Mouse (Mus musculus): ENCODE results near the gene Ptbp1. TPM values are rescaled to one million over a fixed set of nuclear protein-coding genes. Genes with fewer than 3 reads are reported as not detected.

The Ptbp1 gene
- polyA plus RNA-seq, 1 experiment from 2014 or later = 139 TPM

DNA sequence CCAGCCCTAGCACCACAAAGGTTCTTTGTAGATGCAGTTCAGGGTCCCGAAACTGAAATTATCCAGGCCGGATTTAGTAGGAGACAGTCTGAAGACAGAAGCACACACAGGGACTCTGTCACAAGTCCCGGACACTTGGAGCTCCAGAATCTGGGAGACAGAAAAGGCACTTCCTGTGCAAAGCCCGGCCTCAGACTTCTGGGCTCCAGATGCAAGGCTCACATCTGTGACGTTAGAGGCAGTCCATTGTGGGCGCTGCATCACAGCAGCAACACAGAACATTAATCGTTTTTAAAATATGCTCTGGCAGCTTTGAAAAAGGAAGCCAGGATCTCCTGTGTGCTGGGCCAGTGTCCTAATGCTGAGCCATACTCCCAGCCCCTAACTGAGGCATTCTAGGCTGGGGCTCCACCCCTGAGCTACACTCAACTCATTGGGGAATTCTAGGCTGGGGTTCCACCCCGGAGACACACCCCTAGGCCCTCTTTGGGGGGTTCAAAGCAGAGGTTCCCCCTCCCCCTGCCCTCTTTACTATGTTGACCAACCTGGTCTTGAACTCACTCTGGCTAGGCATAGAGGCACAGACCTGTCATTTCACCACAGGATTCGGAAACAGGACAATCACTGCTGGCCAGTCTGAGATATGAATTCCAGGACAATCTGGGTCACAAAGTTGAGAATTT, 2.0 kb upstream of the Ptbp1 start:
- H3K9ac ChIP-seq = peak overlapping the region; percentile 99
- peak overlapping the region; percentile 100 for H3K27ac ChIP-seq (ENCODE audit: poor library complexity, severe bottlenecking)
- H3K4me2 ChIP-seq = peak overlapping the region; percentile 99
- no peaks in the 10 kb centered on the region for H3K27me3 ChIP-seq (replicated peaks)
- 54% methylated on average over 9 of the region's 9 CpGs for WGBS
- peaks cover 46% of the 10 kb centered on the region for H3K4me1 ChIP-seq (replicated peaks)
- H3K9me3 ChIP-seq (replicated peaks) = no peaks in the 10 kb centered on the region
- H3K4me3 ChIP-seq = peak overlapping the region; percentile 92
- ATAC-seq (ENCODE audit: insufficient number of reproducible peaks, low FRiP score) = no peak
- peaks cover 11% of the 10 kb centered on the region for H3K36me3 ChIP-seq

DNA sequence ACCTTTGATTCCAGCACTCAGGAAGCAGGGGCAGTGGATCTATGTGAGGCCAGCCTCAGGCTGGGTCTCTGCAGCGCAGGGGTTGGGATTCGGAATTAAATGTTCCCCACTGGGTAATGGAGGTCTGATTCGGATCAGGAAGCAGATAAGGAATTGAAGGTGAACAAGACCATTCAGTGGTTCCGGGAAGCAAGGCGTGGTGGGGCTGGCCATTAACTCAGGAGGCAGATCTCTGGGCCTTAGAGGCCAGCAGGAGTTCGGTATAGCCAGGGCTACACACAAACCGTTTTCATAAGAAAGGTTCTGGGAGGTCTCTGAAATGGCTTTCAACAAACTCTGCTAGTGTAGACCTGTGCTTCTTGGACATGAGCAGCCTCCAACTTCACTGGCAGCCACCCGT, 1.4 kb upstream of the Ptbp1 start:
- WGBS = 29% methylated on average over 8 of the region's 8 CpGs
- H3K27ac ChIP-seq (ENCODE audit: poor library complexity, severe bottlenecking) = peak overlapping the region; percentile 100
- peak overlapping the region; percentile 92 for H3K4me3 ChIP-seq
- peaks cover 51% of the 10 kb centered on the region for H3K4me1 ChIP-seq (replicated peaks)
- ATAC-seq (ENCODE audit: insufficient number of reproducible peaks, low FRiP score) = no peak
- H3K27me3 ChIP-seq (replicated peaks) = no peaks in the 10 kb centered on the region
- no peaks in the 10 kb centered on the region for H3K9me3 ChIP-seq (replicated peaks)
- H3K4me2 ChIP-seq = peak overlapping the region; percentile 99
- H3K36me3 ChIP-seq = peaks cover 14% of the 10 kb centered on the region
- H3K9ac ChIP-seq = peak overlapping the region; percentile 99

DNA sequence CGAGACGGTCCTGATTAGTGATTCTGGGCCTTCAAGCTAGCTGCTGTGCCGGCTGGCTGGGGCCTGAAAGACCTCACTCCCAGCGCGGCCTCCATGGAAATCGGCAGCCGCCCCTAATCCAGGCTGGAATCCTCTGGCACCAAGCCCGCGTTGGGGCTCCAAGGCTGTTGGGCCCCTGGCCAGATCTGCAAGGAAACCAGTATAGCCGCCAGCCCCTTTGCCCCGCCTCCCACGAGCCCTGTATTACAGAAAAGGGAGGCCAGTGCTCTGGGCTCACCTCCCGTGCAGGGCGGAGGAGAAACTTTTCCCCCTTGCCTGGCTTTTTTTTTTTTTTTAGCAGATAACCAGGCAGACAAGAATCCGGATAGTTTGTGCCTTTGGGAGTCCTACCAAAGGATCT, 835 bp upstream of the Ptbp1 start:
- ATAC-seq (ENCODE audit: insufficient number of reproducible peaks, low FRiP score) = peak; percentile 60
- under 1% methylated on average over 15 of the region's 15 CpGs for WGBS
- H3K9me3 ChIP-seq (replicated peaks) = no peaks in the 10 kb centered on the region
- H3K4me1 ChIP-seq (replicated peaks) = peaks cover 57% of the 10 kb centered on the region
- no peaks in the 10 kb centered on the region for H3K27me3 ChIP-seq (replicated peaks)
- H3K4me2 ChIP-seq = peak overlapping the region; percentile 99
- peak overlapping the region; percentile 99 for H3K9ac ChIP-seq
- peak overlapping the region; percentile 92 for H3K4me3 ChIP-seq
- H3K36me3 ChIP-seq = peaks cover 17% of the 10 kb centered on the region
- H3K27ac ChIP-seq (ENCODE audit: poor library complexity, severe bottlenecking) = peak overlapping the region; percentile 100

DNA sequence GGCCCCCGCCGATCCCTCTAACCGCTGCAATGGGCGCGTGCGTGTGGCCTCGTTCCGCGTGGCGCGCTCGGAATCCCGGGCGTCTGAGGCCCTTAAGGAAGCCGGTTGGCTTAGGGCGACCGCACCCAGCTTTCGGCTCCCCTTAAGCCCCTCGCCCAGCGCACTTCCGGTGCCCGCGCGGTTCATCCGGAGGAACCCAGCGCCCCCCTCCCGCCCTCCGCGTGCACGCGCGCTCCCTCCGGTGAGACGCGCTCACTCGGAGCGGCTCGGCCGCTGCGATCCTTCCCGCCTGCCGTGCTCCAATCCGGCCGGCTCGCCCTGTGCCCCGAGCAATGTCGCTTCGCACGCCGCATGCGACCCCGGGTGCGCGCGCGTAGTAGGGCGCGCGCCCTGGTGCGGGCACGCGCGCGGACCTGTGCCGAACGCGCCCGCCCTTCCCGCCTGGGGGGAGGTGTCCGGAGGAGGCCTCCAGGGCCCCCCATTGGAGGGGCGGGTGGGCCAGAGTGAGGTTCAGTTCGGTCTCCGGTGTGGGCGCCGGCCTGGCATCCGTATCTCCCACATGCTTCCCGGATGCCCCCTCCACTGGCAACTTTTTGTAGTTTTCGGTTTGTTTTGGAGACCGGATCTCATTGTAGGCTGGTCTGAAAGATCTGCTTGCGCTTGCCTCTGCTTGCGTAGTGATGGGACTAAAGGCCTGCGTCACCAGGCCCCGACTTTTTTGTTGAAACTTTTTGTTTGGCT, 744 bp downstream of the Ptbp1 start:
- Histone ChIP-seq H3K27ac (ENCODE audit: poor library complexity, severe bottlenecking) (peak overlapping the region; percentile 100), H3K36me3 (peaks cover 32% of the 10 kb centered on the region), H3K4me3 (peak overlapping the region; percentile 92), H3K9ac (peak overlapping the region; percentile 99), H3K4me2 (peak overlapping the region; percentile 99), H3K9me3 (replicated peaks) (no peaks in the 10 kb centered on the region), H3K27me3 (replicated peaks) (no peaks in the 10 kb centered on the region), H3K4me1 (replicated peaks) (peaks cover 70% of the 10 kb centered on the region)
- under 1% methylated on average over 81 of the region's 83 CpGs for WGBS
- ATAC-seq (ENCODE audit: insufficient number of reproducible peaks, low FRiP score) = peak; percentile 27

DNA sequence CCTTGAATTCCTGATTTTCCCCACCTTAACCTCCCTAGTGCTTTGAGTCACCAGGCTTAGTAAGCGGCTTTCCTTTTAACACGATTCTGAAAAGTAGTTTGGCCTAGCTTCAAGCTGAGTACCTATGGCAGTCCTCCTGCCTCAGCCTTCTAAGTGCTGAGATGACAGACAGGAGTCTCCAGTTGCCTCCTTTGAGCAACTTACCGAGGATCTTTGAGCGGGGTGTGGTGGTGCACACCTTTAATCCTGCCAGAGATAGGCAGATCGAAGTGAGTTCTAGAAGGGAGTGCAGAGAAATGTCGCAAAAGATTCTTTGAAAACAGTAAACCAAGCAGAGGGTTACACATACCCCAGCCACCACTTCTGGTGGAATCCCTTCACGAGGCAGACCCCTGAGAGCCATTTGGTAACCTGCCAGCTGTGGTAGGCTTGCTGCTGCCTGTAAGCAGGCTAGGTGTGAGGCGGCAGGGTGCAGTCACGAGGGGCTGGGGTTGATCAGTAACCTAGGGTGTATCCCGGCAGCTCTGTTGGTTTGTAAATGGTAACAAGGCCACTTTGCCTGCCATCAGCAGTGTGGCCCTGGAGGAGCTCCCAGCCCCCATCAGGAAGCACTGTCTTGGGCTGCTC, 1.4 kb downstream of the Ptbp1 start:
- peak overlapping the region; percentile 99 for H3K9ac ChIP-seq
- no peak for ATAC-seq (ENCODE audit: insufficient number of reproducible peaks, low FRiP score)
- WGBS = under 1% methylated on average over 10 of the region's 10 CpGs
- H3K27me3 ChIP-seq (replicated peaks) = no peaks in the 10 kb centered on the region
- H3K4me1 ChIP-seq (replicated peaks) = peaks cover 67% of the 10 kb centered on the region
- H3K4me3 ChIP-seq = peak overlapping the region; percentile 92
- H3K4me2 ChIP-seq = peak overlapping the region; percentile 99
- H3K9me3 ChIP-seq (replicated peaks) = no peaks in the 10 kb centered on the region
- peaks cover 39% of the 10 kb centered on the region for H3K36me3 ChIP-seq
- H3K27ac ChIP-seq (ENCODE audit: poor library complexity, severe bottlenecking) = peak overlapping the region; percentile 100

DNA sequence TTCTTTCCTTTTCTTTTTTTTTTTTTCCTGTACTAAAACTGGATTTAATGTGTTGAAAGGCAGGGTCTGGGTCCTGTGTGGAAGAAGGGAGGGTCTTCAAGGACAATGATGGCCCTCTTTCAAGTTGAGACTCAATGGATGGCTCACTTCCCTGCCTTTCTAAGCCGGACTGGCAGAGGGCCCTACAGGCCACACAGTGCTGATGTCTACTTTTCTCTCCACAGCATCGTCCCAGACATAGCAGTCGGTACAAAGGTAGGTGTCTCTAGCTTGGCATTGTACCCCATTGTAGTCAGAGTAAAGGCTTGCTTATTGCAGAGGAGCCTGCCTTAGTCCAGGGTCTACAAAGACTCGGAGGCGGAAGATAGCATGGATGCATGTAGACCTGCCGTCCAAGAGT, 2.1 kb downstream of the Ptbp1 start:
- WGBS = 32% methylated on average over 6 of the region's 6 CpGs

DNA sequence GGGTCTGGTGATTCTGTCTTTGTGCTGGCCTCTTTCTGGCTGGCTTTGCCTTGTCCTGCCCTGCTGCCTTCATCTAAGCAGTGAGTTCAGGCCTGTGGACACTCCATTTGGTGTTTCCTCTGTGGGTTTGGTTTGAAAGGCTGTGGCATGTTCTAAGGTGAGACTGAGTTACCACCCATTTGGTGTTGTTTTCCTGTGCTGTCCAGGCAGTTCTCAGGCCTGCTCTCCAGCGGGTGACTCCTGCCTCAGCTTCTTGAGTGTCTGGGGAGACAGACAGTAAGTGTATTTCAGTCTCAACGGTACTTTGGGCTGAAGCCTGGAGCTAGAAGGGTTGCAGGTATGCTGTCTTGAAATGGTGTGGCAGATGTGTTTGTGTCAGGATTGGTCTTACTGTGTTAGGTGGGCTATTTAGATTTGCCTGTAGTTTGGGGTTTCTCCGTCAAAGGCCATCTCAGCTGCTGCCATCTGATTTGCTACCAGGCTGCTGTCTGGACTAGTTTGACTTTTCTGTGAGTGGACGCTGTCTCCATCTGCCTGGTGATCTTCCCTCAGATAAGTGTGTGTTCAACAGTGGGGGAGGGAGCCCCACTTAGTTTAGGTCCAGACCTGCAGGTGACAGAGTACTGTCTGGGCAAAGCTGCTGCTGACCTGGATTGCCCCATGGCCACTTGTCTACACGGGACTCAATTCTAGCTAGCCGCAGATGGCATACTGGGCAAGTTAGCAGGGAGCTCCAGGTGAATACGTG, 2.7 kb downstream of the Ptbp1 start:
- no peaks in the 10 kb centered on the region for H3K9me3 ChIP-seq (replicated peaks)
- peaks cover 55% of the 10 kb centered on the region for H3K4me1 ChIP-seq (replicated peaks)
- H3K36me3 ChIP-seq = peaks cover 52% of the 10 kb centered on the region
- no peaks in the 10 kb centered on the region for H3K27me3 ChIP-seq (replicated peaks)
- no peak for ATAC-seq (ENCODE audit: insufficient number of reproducible peaks, low FRiP score)
- peak overlapping the region; percentile 100 for H3K27ac ChIP-seq (ENCODE audit: poor library complexity, severe bottlenecking)
- H3K4me2 ChIP-seq = peak overlapping the region; percentile 99
- peak overlapping the region; percentile 92 for H3K4me3 ChIP-seq
- peak overlapping the region; percentile 99 for H3K9ac ChIP-seq
- 31% methylated on average over 7 of the region's 7 CpGs for WGBS

More for the DNA sequence above, 2.1 kb downstream of the Ptbp1 start:
- Histone ChIP-seq H3K36me3 (peaks cover 46% of the 10 kb centered on the region), H3K9ac (peak overlapping the region; percentile 99), H3K4me1 (replicated peaks) (peaks cover 61% of the 10 kb centered on the region), H3K4me3 (peak overlapping the region; percentile 92), H3K9me3 (replicated peaks) (no peaks in the 10 kb centered on the region), H3K27ac (ENCODE audit: poor library complexity, severe bottlenecking) (peak overlapping the region; percentile 100), H3K4me2 (peak overlapping the region; percentile 99), H3K27me3 (replicated peaks) (no peaks in the 10 kb centered on the region)
- ATAC-seq (ENCODE audit: insufficient number of reproducible peaks, low FRiP score) = no peak

DNA sequence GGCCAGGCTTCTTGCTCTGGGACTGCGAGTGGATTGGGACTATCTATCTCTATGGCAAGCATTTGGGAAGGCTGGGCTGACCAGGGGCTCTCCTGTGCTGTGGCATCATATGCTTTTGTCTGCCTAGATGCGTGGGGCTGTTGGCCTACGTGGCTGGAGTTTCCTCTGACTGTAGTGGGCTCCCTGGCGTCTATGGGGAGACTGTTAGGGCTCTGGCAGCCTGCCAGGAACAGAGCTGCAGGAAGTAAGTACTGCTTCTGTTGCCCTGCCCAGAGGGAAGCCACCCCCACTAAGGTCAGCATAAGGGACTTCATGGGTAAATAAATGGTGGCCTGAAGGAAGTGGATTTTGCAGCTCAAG, 3.2 kb downstream of the Ptbp1 start:
- no peak for ATAC-seq (ENCODE audit: insufficient number of reproducible peaks, low FRiP score)
- Histone ChIP-seq H3K27ac (ENCODE audit: poor library complexity, severe bottlenecking) (peak overlapping the region; percentile 100), H3K4me1 (replicated peaks) (peaks cover 49% of the 10 kb centered on the region), H3K27me3 (replicated peaks) (no peaks in the 10 kb centered on the region), H3K4me2 (peak overlapping the region; percentile 99), H3K4me3 (peak overlapping the region; percentile 92), H3K36me3 (peaks cover 57% of the 10 kb centered on the region), H3K9ac (peak overlapping the region; percentile 99), H3K9me3 (replicated peaks) (no peaks in the 10 kb centered on the region)
- 10% methylated on average over 4 of the region's 4 CpGs for WGBS

DNA sequence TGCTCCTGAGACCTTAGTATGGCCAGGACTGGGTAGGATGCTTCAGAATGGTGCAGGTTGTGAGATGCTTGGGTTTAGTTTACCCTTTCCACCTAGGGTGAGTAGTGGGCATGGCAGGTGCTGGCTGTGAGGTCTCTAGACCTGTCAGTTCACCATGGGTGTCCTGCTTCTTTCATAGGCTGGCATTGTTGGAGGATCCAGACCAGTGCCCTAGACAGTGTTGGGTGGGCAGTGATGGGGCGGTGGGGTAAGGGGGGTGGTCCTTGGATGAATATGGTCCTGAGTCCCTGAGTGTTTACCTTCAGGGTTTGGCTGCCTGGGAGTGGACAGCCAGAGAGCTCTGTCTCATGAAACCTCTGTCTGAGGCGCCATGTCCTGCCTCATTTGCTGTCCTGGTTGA, 3.7 kb downstream of the Ptbp1 start:
- peak overlapping the region; percentile 92 for H3K4me3 ChIP-seq
- 82% methylated on average over 2 of the region's 2 CpGs for WGBS
- peaks cover 45% of the 10 kb centered on the region for H3K4me1 ChIP-seq (replicated peaks)
- H3K27me3 ChIP-seq (replicated peaks) = no peaks in the 10 kb centered on the region
- peak overlapping the region; percentile 99 for H3K9ac ChIP-seq
- H3K36me3 ChIP-seq = peaks cover 62% of the 10 kb centered on the region
- no peak for ATAC-seq (ENCODE audit: insufficient number of reproducible peaks, low FRiP score)
- H3K9me3 ChIP-seq (replicated peaks) = no peaks in the 10 kb centered on the region
- peak overlapping the region; percentile 99 for H3K4me2 ChIP-seq
- H3K27ac ChIP-seq (ENCODE audit: poor library complexity, severe bottlenecking) = peak overlapping the region; percentile 100

DNA sequence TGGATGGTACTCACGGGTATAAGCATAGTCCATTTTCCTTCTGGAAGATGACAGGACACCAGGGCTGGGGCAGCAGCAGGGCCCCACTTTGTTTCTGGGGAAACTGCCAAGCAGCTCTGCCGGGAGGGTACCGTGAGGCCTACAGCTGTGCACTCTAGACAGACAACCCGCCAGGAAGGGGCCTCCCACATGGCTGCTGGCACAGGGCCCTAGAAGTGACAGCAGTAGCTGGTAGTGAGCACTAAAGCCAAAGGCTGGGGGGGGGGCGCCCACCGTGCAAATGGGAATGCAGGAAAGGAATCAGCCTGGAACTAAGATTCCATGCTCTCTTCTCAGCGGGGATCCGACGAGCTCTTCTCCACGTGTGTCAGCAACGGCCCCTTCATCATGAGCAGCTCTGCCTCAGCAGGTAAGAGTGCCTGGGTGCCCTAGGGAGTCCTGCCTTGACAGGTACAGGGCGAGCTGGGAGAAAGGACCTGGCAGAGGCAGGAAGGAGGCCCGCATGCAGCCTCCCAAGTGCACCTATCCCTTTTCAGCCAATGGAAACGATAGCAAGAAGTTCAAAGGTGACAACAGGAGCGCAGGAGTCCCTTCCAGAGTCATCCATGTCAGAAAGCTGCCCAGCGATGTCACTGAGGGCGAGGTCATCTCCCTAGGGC, 4.3 kb downstream of the Ptbp1 start:
- WGBS = 51% methylated on average over 17 of the region's 17 CpGs
- no peaks in the 10 kb centered on the region for H3K9me3 ChIP-seq (replicated peaks)
- no peak for ATAC-seq (ENCODE audit: insufficient number of reproducible peaks, low FRiP score)
- peak overlapping the region; percentile 99 for H3K4me2 ChIP-seq
- H3K36me3 ChIP-seq = peaks cover 68% of the 10 kb centered on the region
- H3K9ac ChIP-seq = peak overlapping the region; percentile 99
- no peaks in the 10 kb centered on the region for H3K27me3 ChIP-seq (replicated peaks)
- H3K4me1 ChIP-seq (replicated peaks) = peaks cover 41% of the 10 kb centered on the region
- H3K4me3 ChIP-seq = peak overlapping the region; percentile 92
- peak overlapping the region; percentile 100 for H3K27ac ChIP-seq (ENCODE audit: poor library complexity, severe bottlenecking)

Data from heart, embryonic 12.5 days (tissue).